In genomic region chr19:5538786-5539185, GRCm38 (mm10) we compare ENCODE assay signal across 16 mouse cellular contexts. TPM values are rescaled to one million over a fixed set of nuclear protein-coding genes. Genes with fewer than 3 reads are reported as not detected.
"Had no signal": no experiment of that assay in that cellular context is flagged by ENCODE, and none has a peak within 500 bp of the region (broad histone marks: within the 10 kb centered on the region; RNA-seq: fewer than 3 reads in every experiment).

No protein-coding gene starts in this region.

- H3K9ac ChIP-seq: intestine, embryonic 15.5 days; liver, embryonic 12.5 days; lung, embryonic 14.5 days had no signal

- H3K27me3 ChIP-seq: intestine, embryonic 15.5 days had no signal

- H3K27ac ChIP-seq: intestine, embryonic 15.5 days; kidney, postnatal 0 days; layer of hippocampus, adult 2 months; liver, embryonic 12.5 days had no signal

- DNase-seq: kidney, adult 2 months; kidney, postnatal 4 days; left cerebral cortex, postnatal 4 days; lung, embryonic 14.5 days; lung, postnatal 10 days; lung, postnatal 4 days; right cerebral cortex, postnatal 14 days; thymus, adult 18-20 months; thymus, postnatal 14 days had no signal

- H3K36me3 ChIP-seq: intestine, embryonic 15.5 days; liver, embryonic 12.5 days had no signal

- ATAC-seq: intestine, embryonic 15.5 days; liver, embryonic 12.5 days had no signal

- H3K9me3 ChIP-seq: intestine, embryonic 15.5 days; liver, embryonic 12.5 days had no signal

- H3K4me3 ChIP-seq: intestine, embryonic 15.5 days; layer of hippocampus, adult 2 months; liver, embryonic 12.5 days; megakaryocyte, embryonic 14.5 days had no signal

- H3K4me1 ChIP-seq: intestine, embryonic 15.5 days; liver, embryonic 12.5 days had no signal

- H3K4me2 ChIP-seq: intestine, embryonic 15.5 days; liver, embryonic 12.5 days; lung, embryonic 14.5 days; midbrain, embryonic 11.5 days had no signal

RNA-seq across cellular contexts. Expression of gene Ovol1, which starts 21.7 kb away (rescaled TPM):
- polyA plus RNA-seq: liver, embryonic 12.5 days; neural tube, embryonic 14.5 days had no signal

RNA-seq across cellular contexts. Expression of gene 1700020D05Rik, which starts 35.2 kb away (rescaled TPM):
- polyA plus RNA-seq: intestine, embryonic 15.5 days; kidney, postnatal 0 days; liver, embryonic 12.5 days; midbrain, embryonic 11.5 days had no signal
